Mouse (Mus musculus): ENCODE measurements around the gene B4galnt1. TPM values are rescaled to one million over a fixed set of nuclear protein-coding genes. Genes with fewer than 3 reads are reported as not detected.
"Not testable (repeated sequence)": the region's sequence is repeated elsewhere in the genome, so short reads cannot be mapped to it uniquely, and the experiment has no call there.

B4galnt1 gene
- polyA plus RNA-seq, 1 experiment from 2014 or later: 12.3 TPM

DNA sequence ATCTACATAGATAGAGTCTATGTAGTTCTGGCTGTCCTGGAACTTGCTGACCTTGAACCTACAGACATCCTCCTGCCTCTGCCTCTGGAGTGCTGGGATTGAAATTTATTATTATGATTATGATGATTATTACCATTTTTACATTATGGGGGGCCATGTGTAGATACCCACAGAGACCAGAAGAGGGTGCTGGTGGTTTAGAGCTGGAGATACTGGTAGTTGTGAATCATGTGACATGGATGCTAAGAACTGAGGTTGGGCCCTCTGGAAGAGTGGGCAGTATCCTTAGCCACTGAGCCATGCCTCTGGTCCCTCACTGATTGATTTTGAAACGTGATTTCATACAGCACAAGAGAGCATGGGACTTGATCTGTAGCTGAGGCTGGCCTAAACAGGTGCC lies 21.4 kb downstream of the B4galnt1 start:
- peaks cover 61% of the 10 kb centered on the region for H3K36me3 ChIP-seq
- no peak overlapping the region for H3K27ac ChIP-seq
- no peak for ATAC-seq (ENCODE audit: insufficient number of reproducible peaks, low FRiP score, low TSS enrichment, low read depth)
- peaks cover 36% of the 10 kb centered on the region for H3K4me1 ChIP-seq
- no peak overlapping the region for H3K4me2 ChIP-seq
- no peak overlapping the region for H3K4me3 ChIP-seq
- WGBS: 92% methylated on average over 1 of the region's 1 CpGs
- no peak overlapping the region for H3K9ac ChIP-seq
- H3K9me3 ChIP-seq: no peaks in the 10 kb centered on the region
- H3K27me3 ChIP-seq: peaks cover 8% of the 10 kb centered on the region; the same call in 1 of the 2 replicates

- 37% methylated on average over 10 of the region's 10 CpGs for WGBS
- Histone ChIP-seq H3K9ac (no peak overlapping the region), H3K4me2 (peak overlapping the region; percentile 88), H3K4me3 (peak overlapping the region; percentile 76), H3K4me1 (peaks cover 37% of the 10 kb centered on the region), H3K27ac (peak overlapping the region; percentile 96), H3K36me3 (peaks cover 58% of the 10 kb centered on the region), H3K27me3 (no peaks in the 10 kb centered on the region), H3K9me3 (no peaks in the 10 kb centered on the region)
- no peak for ATAC-seq (ENCODE audit: insufficient number of reproducible peaks, low FRiP score, low TSS enrichment, low read depth)
These were observed 22.5 kb downstream of the B4galnt1 start for GRCm38 (mm10) chr10:127187371-127188078.

DNA sequence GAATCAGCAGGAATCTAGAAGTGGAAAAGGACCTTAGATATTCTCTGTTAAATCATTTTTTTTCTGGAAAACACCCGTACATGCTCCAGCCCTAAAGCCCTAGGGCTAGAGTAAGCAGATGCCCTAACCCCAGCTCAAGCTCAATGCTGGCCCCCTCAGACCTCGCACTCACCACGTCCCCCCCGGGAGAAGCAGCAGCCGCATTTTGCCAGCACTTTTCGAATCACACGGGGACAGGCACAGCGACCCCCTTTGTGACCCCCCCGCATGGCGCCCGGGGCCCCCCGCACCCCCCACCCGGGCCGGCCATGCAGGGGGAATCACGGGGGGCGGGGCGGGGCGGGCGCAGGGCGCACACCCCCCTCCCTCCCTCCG lies 23.0 kb downstream of the B4galnt1 start:
- no peaks in the 10 kb centered on the region for H3K27me3 ChIP-seq
- no peak for ATAC-seq (ENCODE audit: insufficient number of reproducible peaks, low FRiP score, low TSS enrichment, low read depth)
- peaks cover 57% of the 10 kb centered on the region for H3K36me3 ChIP-seq
- peak overlapping the region; percentile 76 for H3K4me3 ChIP-seq
- WGBS: under 1% methylated on average over 15 of the region's 21 CpGs
- peaks cover 43% of the 10 kb centered on the region for H3K4me1 ChIP-seq
- no peaks in the 10 kb centered on the region for H3K9me3 ChIP-seq
- peak overlapping the region; percentile 78 for H3K9ac ChIP-seq
- peak overlapping the region; percentile 96 for H3K27ac ChIP-seq
- peak overlapping the region; percentile 88 for H3K4me2 ChIP-seq

DNA sequence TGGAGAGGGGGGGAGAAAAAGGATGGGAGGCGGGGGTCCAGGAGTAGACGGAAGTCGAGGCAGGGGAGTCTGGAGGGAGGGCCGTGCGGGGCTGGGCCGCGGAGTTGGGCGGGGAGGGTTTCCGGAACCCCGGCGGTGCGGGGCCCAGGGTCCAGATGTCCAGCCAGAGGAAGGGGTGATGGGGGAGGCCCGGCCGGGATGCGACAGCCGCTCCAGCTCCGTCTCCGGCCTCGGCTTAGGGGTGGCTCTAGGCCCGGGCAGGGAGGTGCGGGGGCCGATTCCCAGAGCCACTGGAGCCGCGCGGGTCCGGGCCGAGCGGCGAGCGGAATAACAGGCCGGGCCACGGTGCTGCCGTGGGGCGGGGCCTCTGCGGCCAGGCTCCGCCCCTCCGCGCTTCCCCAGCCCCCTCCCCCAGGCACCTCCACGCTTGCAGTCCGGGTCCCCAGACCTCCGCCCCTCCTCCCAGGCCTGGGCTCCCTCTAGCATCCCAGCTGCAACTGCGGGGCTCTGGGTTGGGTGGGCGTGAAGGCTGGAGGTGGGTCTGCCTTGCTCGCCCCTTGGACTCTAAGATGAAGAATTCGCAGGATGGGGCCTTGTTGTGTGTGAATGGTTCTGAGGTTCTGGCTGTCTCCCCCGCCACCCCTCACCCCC lies 23.6 kb downstream of the B4galnt1 start:
- peak; percentile 82 for ATAC-seq (ENCODE audit: insufficient number of reproducible peaks, low FRiP score, low TSS enrichment, low read depth)
- 0% methylated on average over 34 of the region's 46 CpGs for WGBS
- Histone ChIP-seq H3K9me3 (no peaks in the 10 kb centered on the region), H3K4me1 (peaks cover 46% of the 10 kb centered on the region), H3K36me3 (peaks cover 52% of the 10 kb centered on the region), H3K27me3 (no peaks in the 10 kb centered on the region), H3K4me3 (peak overlapping the region; percentile 76), H3K27ac (peak overlapping the region; percentile 96), H3K4me2 (peak overlapping the region; percentile 88), H3K9ac (peak overlapping the region; percentile 78)

DNA sequence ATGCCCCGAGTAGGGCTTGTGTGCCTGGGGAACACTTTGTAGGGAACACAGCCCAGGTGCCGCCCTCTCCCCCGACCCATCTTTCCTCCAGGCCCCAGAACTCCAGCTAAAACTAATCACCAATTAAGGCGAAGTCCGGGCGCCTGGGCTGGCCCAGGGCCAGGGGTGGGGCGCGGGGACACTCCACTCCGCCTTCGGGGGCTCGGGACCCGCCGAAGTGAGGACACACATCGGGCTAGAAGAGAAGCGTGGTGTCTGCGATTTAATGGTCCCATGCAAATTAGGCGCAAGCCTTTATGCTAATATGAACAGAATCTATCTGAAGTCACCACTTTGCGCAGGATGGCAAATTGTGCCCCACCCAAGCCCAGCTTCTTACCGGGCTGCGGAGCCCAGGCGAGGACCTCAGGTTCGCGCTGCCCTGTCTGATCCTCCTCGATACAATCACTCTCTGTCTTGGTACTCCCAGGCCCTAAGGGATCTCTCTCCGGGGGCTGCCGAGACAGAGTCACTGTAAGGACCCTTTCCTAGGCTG lies 24.2 kb downstream of the B4galnt1 start:
- no peaks in the 10 kb centered on the region for H3K9me3 ChIP-seq
- H3K27me3 ChIP-seq: no peaks in the 10 kb centered on the region
- H3K27ac ChIP-seq: peak overlapping the region; percentile 96
- peak overlapping the region; percentile 76 for H3K4me3 ChIP-seq
- peaks cover 46% of the 10 kb centered on the region for H3K36me3 ChIP-seq
- no peak for ATAC-seq (ENCODE audit: insufficient number of reproducible peaks, low FRiP score, low TSS enrichment, low read depth)
- H3K9ac ChIP-seq: peak overlapping the region; percentile 78
- peak overlapping the region; percentile 88 for H3K4me2 ChIP-seq
- under 1% methylated on average over 26 of the region's 26 CpGs for WGBS
- H3K4me1 ChIP-seq: peaks cover 43% of the 10 kb centered on the region

- 1% methylated on average over 35 of the region's 35 CpGs for WGBS
- peaks cover 39% of the 10 kb centered on the region for H3K36me3 ChIP-seq
- H3K9ac ChIP-seq: peak within 1 kb of the TSS; percentile 78
- H3K4me2 ChIP-seq: peak within 1 kb of the TSS; percentile 88
- H3K9me3 ChIP-seq: no peaks in the 10 kb centered on the region
- peaks cover 47% of the 10 kb centered on the region for H3K4me1 ChIP-seq
- H3K27ac ChIP-seq: peak within 1 kb of the TSS; percentile 96
- peak; percentile 62 for ATAC-seq (ENCODE audit: insufficient number of reproducible peaks, low FRiP score, low TSS enrichment, low read depth)
- H3K27me3 ChIP-seq: no peaks in the 10 kb centered on the region
- peak within 1 kb of the TSS; percentile 76 for H3K4me3 ChIP-seq
These were observed 24.8 kb downstream of the B4galnt1 start, which contains the start of gene Arhgef25 for GRCm38 (mm10) chr10:127189651-127190381. Gene Arhgef25, minus strand, starts transcription at chr10:127190083.

- Histone ChIP-seq H3K9ac (no peak overlapping the region), H3K4me2 (peak overlapping the region; percentile 88), H3K27me3 (no peaks in the 10 kb centered on the region), H3K27ac (peak overlapping the region; percentile 96), H3K9me3 (no peaks in the 10 kb centered on the region), H3K4me1 (peaks cover 48% of the 10 kb centered on the region), H3K4me3 (peak overlapping the region; percentile 76), H3K36me3 (peaks cover 32% of the 10 kb centered on the region)
- 36% methylated on average over 14 of the region's 14 CpGs for WGBS
- ATAC-seq (ENCODE audit: insufficient number of reproducible peaks, low FRiP score, low TSS enrichment, low read depth): no peak
These were observed 25.6 kb downstream of the B4galnt1 start for GRCm38 (mm10) chr10:127190398-127191190.

- Histone ChIP-seq H3K9ac (no peak overlapping the region), H3K9me3 (no peaks in the 10 kb centered on the region), H3K4me1 (peaks cover 52% of the 10 kb centered on the region), H3K4me2 (no peak overlapping the region), H3K27me3 (no peaks in the 10 kb centered on the region), H3K4me3 (peak overlapping the region; percentile 76; the same call in 1 of the 2 replicates), H3K36me3 (peaks cover 23% of the 10 kb centered on the region), H3K27ac (peak overlapping the region; percentile 12; the same call in 1 of the 2 replicates)
- no peak for ATAC-seq (ENCODE audit: insufficient number of reproducible peaks, low FRiP score, low TSS enrichment, low read depth)
- 80% methylated on average over 19 of the region's 19 CpGs for WGBS
These were observed 26.4 kb downstream of the B4galnt1 start for GRCm38 (mm10) chr10:127191191-127192056.

DNA sequence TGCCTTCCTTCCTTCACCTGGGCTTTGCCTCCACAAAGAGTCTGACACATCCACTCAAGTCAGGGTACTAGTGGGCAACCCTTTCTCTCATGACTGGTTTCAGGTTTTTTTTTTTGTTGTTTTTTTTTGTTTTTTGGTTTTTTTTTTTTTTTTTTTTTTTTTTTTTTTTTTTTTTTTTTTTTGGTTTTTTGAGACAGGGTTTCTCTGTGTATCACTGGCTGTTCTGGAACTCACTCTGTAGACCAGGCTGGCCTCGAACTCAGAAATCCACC lies 27.0 kb downstream of the B4galnt1 start:
- H3K9ac ChIP-seq; ATAC-seq (ENCODE audit: insufficient number of reproducible peaks, low FRiP score, low TSS enrichment, low read depth); H3K4me3 ChIP-seq; H3K27ac ChIP-seq; H3K27me3 ChIP-seq; H3K4me2 ChIP-seq; H3K9me3 ChIP-seq: not testable (repeated sequence)
- Histone ChIP-seq H3K4me1 (peaks cover 57% of the 10 kb centered on the region), H3K36me3 (peaks cover 18% of the 10 kb centered on the region)
- WGBS: 67% methylated on average over 1 of the region's 1 CpGs

DNA sequence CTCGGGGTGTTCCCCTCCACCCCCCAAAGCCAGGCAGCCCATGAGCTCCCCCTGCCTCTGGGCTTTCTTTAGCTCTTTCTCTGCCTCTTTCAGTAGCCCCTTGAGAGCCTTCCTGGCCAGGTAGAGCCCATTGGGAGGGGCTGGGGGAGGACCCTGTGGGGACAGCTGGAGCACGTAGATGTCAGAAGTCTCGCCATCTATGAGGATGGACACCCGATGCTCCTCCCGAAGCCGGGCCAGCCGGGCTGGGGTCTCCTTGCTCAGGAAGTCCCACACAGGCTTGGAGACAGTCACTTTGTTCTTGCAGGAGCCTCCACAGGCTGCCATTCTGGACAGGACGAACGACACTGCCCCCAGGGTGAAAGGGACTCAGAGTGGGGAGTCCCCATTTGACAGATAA lies 28.0 kb downstream of the B4galnt1 start:
- Histone ChIP-seq H3K4me2 (no peak overlapping the region), H3K4me1 (peaks cover 57% of the 10 kb centered on the region), H3K9ac (no peak overlapping the region), H3K36me3 (peaks cover 21% of the 10 kb centered on the region), H3K27me3 (no peaks in the 10 kb centered on the region), H3K9me3 (no peaks in the 10 kb centered on the region), H3K4me3 (no peak overlapping the region), H3K27ac (no peak overlapping the region)
- ATAC-seq (ENCODE audit: insufficient number of reproducible peaks, low FRiP score, low TSS enrichment, low read depth): no peak
- 69% methylated on average over 9 of the region's 9 CpGs for WGBS

All from limb, embryonic 15.5 days (tissue).